In the genomic region with DNA sequence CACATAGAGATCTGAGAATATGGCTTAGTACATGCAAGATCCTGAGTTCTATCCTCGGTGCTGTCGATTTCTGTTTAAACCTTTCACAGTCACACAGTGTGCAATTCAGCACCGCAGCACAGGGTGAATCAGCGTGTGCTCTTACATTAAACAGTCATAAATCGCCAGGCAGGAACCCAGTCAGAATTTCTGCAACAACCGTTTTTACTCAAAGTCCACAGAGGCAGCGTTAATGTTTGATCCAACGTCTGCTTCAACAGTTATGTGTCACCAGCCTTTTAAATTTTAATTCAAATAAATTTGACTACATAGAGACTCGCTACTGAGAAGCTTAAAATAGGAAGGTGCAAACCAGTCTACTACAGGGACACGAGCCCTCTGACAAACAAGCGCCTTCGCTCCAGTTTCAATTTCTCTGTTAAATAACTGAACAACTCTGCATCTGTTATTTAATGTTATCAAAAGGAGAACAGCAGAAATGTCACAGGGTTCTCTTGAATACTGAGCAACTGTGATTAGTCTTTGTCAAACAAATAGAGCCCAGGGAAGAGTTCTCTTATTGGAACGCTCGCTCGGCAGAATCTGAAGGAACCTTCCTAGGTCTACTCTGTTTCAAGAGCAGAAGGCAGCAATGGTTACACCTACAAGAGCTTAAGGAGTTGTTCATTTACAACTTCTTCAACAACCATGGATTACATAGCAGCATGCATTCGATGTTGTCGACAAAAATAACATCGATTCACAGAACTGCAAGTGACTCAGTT, we compare ENCODE assay signal across 13 mouse cellular contexts.
DNase-seq lines count a peak whose midpoint lies in the region; ATAC-seq and TF ChIP-seq lines count a peak whose summit lies in the region.
"Had no signal": no experiment of that assay in that cellular context is flagged by ENCODE, and none has a peak within 500 bp of the region (broad histone marks: within the 10 kb centered on the region; RNA-seq: fewer than 3 reads in every experiment).

No protein-coding gene starts in this region.

- ATAC-seq in lung, postnatal 0 days = no peak
- no peak; the same call in 1 of the 2 replicates for ATAC-seq in intestine, embryonic 14.5 days (replicated peaks; ENCODE audit: low FRiP score, low TSS enrichment, low read depth)
- ATAC-seq in forebrain, embryonic 16.5 days = no peak

- WGBS in lung, postnatal 0 days = 62% methylated on average over 18 of the region's 18 CpGs
- whole genome bisulfite sequencing in intestine, embryonic 14.5 days = 31% methylated on average over 18 of the region's 18 CpGs
- WGBS in large intestine, adult 2 months = 10% methylated on average over 18 of the region's 18 CpGs
- 90% methylated on average over 18 of the region's 18 CpGs for WGBS in forebrain, embryonic 16.5 days

- TF ChIP-seq EP300 in lung, postnatal 0 days (IDR thresholded peaks at IDR 0.05) = no peak

- TF ChIP-seq CTCF in lung, postnatal 0 days (IDR thresholded peaks at IDR 0.05) = no peak

- H3K4me2 ChIP-seq in lung, postnatal 0 days (replicated peaks; ENCODE audit: low read depth, low read length) = peak overlapping the region; percentile 14
- peak overlapping the region; percentile 50 for H3K4me2 ChIP-seq in intestine, embryonic 14.5 days (ENCODE audit: low read length)
- no peak overlapping the region for H3K4me2 ChIP-seq in forebrain, embryonic 16.5 days (ENCODE audit: low read length)
- H3K4me2 ChIP-seq: hindbrain, embryonic 15.5 days had no signal

- no peak overlapping the region for H3K27ac ChIP-seq in lung, postnatal 0 days (ENCODE audit: low read length)
- peak overlapping the region; percentile 54; the same call in 1 of the 2 replicates for H3K27ac ChIP-seq in intestine, embryonic 14.5 days (ENCODE audit: low read depth)
- no peak overlapping the region for H3K27ac ChIP-seq in forebrain, embryonic 16.5 days (ENCODE audit: low read length)
- H3K27ac ChIP-seq: hindbrain, embryonic 15.5 days; limb, embryonic 10.5 days had no signal

- no peaks in the 10 kb centered on the region for H3K9me3 ChIP-seq in lung, postnatal 0 days (ENCODE audit: low read length)
- no peaks in the 10 kb centered on the region for H3K9me3 ChIP-seq in intestine, embryonic 14.5 days (ENCODE audit: control insufficient read depth, low read length)
- no peaks in the 10 kb centered on the region for H3K9me3 ChIP-seq in forebrain, embryonic 16.5 days (ENCODE audit: control insufficient read depth, low read length)
- H3K9me3 ChIP-seq: hindbrain, embryonic 15.5 days; limb, embryonic 10.5 days had no signal

- no peak for DNase-seq in lung, postnatal 0 days (ENCODE audit: low spot score)
- no peak for DNase-seq in lung, postnatal 4 days
- no peak for DNase-seq in intestine, embryonic 14.5 days (ENCODE audit: low spot score)
- DNase-seq in large intestine, adult 2 months (ENCODE audit: low read depth, low spot score) = peak; percentile 61
- DNase-seq in yolk sac, embryonic 10.5 days (ENCODE audit: low spot score) = peak; percentile 50
- DNase-seq in gastrocnemius, postnatal 25 days = no peak
- no peak for DNase-seq in MN1 (ENCODE audit: low spot score)
- DNase-seq: midbrain, embryonic 14.5 days; thymus, postnatal 36 days had no signal

- no peak overlapping the region for H3K9ac ChIP-seq in lung, postnatal 0 days (replicated peaks; ENCODE audit: low read depth)
- 0 out of 2 replicates have a peak overlapping the region, but pooled peaks have one; percentile 6 for H3K9ac ChIP-seq in intestine, embryonic 14.5 days (ENCODE audit: low read length)
- no peak overlapping the region for H3K9ac ChIP-seq in forebrain, embryonic 16.5 days (replicated peaks; ENCODE audit: low read depth, low read length)
- H3K9ac ChIP-seq: hindbrain, embryonic 15.5 days had no signal

- H3K36me3 ChIP-seq in lung, postnatal 0 days (ENCODE audit: insufficient read depth, low read length) = no peaks in the 10 kb centered on the region
- H3K36me3 ChIP-seq in intestine, embryonic 14.5 days (ENCODE audit: control insufficient read depth, insufficient read depth, low read length) = no peaks in the 10 kb centered on the region
- H3K36me3 ChIP-seq in forebrain, embryonic 16.5 days (ENCODE audit: control insufficient read depth, insufficient read depth) = no peaks in the 10 kb centered on the region
- H3K36me3 ChIP-seq: G1E; hindbrain, embryonic 15.5 days; limb, embryonic 10.5 days had no signal

- no peaks in the 10 kb centered on the region for H3K27me3 ChIP-seq in lung, postnatal 0 days (replicated peaks; ENCODE audit: insufficient read depth, low read length)
- no peaks in the 10 kb centered on the region for H3K27me3 ChIP-seq in intestine, embryonic 14.5 days (replicated peaks; ENCODE audit: control insufficient read depth, insufficient read depth, low read length)
- no peaks in the 10 kb centered on the region for H3K27me3 ChIP-seq in forebrain, embryonic 16.5 days (replicated peaks; ENCODE audit: control insufficient read depth, insufficient read depth, low read length)
- H3K27me3 ChIP-seq: hindbrain, embryonic 15.5 days had no signal

- H3K4me3 ChIP-seq in lung, postnatal 0 days (ENCODE audit: low read depth, low read length) = no peak overlapping the region
- peak overlapping the region; percentile 20 for H3K4me3 ChIP-seq in intestine, embryonic 14.5 days (ENCODE audit: low read depth, low read length)
- H3K4me3 ChIP-seq in forebrain, embryonic 16.5 days (replicated peaks; ENCODE audit: low read length) = no peak overlapping the region
- H3K4me3 ChIP-seq: hindbrain, embryonic 15.5 days; limb, embryonic 10.5 days had no signal

- no peaks in the 10 kb centered on the region for H3K4me1 ChIP-seq in lung, postnatal 0 days (ENCODE audit: insufficient read depth, low read depth, low read length)
- peaks cover 14% of the 10 kb centered on the region for H3K4me1 ChIP-seq in intestine, embryonic 14.5 days (replicated peaks; ENCODE audit: control insufficient read depth, insufficient read depth, low read length)
- H3K4me1 ChIP-seq in forebrain, embryonic 16.5 days (replicated peaks; ENCODE audit: control insufficient read depth, insufficient read depth, low read length) = no peaks in the 10 kb centered on the region
- H3K4me1 ChIP-seq: hindbrain, embryonic 15.5 days had no signal

Comparison
In these comparisons a context has a peak if more than half of its experiments do, and no peak if none do; other contexts are left out.
1. DNase-seq: peak in large intestine, adult 2 months (single experiment) and yolk sac, embryonic 10.5 days (single experiment); none in lung, postnatal 0 days (single experiment), lung, postnatal 4 days (0 of 2), intestine, embryonic 14.5 days (single experiment), gastrocnemius, postnatal 25 days (single experiment) and MN1 (single experiment).